Mouse (Mus musculus) spleen, adult 2 months (tissue): ENCODE results near the gene Tmem219.

Experiments
- CTCF ChIP-seq: fragments of 200-500 bp; IDR thresholded peaks from 2 replicates; pipeline ENCODE4 v1.5.1; 2011; ENCODE audit warnings: mild to moderate bottlenecking, inconsistent platforms; ENCODE audit not compliant: insufficient read depth, insufficient read length, insufficient replicate concordance; ENCODE audit errors: extremely low read depth
- POLR2A ChIP-seq: fragments of 200-500 bp; IDR thresholded peaks from 2 replicates; pipeline ENCODE4 v1.6.1; 2011; ENCODE audit warnings: low read depth, low read length, inconsistent platforms

- TF ChIP-seq CTCF (no peak), POLR2A (no peak)
These were observed 39.2 kb upstream of the Tmem219 start for GRCm38 (mm10) chr7:126961965-126962364.
